Mouse (Mus musculus): ENCODE measurements around the gene Gpr153.

GRCm38 (mm10) chr4:152232411-152232903 is 41.6 kb upstream of the Gpr153 start:
- no peak for TF ChIP-seq CTCF (IDR thresholded peaks at IDR 0.05; ENCODE audit: insufficient read depth, low read depth, low read length)
- no peak for TF ChIP-seq POLR2A (IDR thresholded peaks at IDR 0.05; ENCODE audit: insufficient read depth, low read depth, low read length)

Measured in olfactory bulb, adult 2 months (tissue).